Mouse (Mus musculus): ENCODE measurements around the gene Csf3. TPM values are rescaled to one million over a fixed set of nuclear protein-coding genes. Genes with fewer than 3 reads are reported as not detected.
A peak's percentile ranks its signal among the peaks of the same experiment; 100 is the strongest.

Csf3 gene
- total and polyA plus RNA-seq, 2 experiments from 2014 or later, result not detected

DNA sequence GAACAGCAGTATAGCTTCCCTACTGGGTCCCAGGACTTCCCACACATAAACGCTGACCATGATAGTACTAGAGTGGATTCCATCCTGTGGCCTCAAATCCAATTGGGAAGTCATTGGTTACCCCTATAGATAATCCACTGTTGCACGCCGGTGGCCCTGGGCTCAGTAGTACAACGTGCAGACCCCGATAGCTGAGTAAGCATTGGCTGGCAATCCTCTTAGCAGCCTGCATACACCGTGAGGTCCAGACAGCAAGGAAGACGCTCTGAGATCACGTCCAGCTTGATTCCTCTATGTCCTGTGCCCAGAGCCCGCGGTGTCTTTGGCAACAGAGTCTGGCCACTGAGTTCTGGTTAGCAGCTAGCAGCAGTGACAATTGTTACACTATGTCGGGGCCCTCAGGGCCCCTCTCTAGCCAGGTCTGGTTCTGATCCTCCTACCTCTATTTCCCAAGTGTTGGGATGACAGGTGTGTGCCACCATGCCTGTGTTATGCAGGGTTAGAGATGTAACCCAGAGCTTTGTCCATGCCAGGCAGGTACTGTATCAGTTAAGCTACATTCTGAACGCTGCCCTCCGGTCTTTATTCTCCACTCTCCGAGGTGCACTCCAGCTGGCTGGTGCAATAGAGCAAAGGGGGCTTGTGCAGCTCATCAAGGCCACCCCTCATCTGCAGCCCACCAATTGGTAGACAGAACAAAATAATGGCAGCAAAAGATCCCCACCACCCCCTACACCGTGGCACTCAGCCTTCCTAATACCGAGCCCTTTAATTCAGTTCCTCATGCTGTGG, 2.0 kb upstream of the Csf3 start:
- H3K9ac ChIP-seq (replicated peaks; ENCODE audit: low read length, poor library complexity, severe bottlenecking), result no peak overlapping the region
- TF ChIP-seq CTCF (IDR thresholded peaks at IDR 0.05), result no peak
- H3K27me3 ChIP-seq (ENCODE audit: insufficient read depth, low read length), result no peaks in the 10 kb centered on the region
- ATAC-seq (ENCODE audit: low FRiP score) (no peak), DNase-seq (ENCODE audit: low spot score) (no peak)
- no peak overlapping the region for H3K4me3 ChIP-seq (ENCODE audit: low read depth, low read length)
- 88% methylated on average over 16 of the region's 16 CpGs for WGBS
- H3K4me2 ChIP-seq (ENCODE audit: low read depth, low read length, poor library complexity, severe bottlenecking), result no peak overlapping the region
- H3K4me1 ChIP-seq (ENCODE audit: insufficient read depth, low read length), result no peaks in the 10 kb centered on the region
- no peak overlapping the region for H3K27ac ChIP-seq (ENCODE audit: low read depth, low read length)
- H3K36me3 ChIP-seq (ENCODE audit: insufficient read depth, low read length), result peaks cover 23% of the 10 kb centered on the region
- no peaks in the 10 kb centered on the region for H3K9me3 ChIP-seq (ENCODE audit: low read length)

DNA sequence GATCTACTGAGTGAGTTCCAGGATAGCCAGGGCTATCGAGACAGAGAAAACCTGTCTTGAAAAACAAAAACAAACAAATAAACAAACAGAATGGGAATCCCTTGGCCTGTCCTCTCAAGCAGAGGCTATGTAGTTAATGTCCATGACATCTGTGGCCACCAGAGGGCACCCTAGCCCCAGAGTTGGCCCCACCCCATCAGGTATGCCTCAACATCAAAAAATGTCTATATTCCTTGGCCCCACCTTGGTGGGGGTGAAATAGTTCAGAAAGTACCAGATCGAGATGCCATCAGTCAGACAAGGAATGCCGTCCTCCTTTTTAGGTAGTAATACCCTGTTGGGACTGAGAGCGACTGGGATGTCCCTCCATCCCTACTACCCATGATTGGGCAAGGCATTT, 1.2 kb upstream of the Csf3 start:
- Histone ChIP-seq H3K9me3 (ENCODE audit: low read length) (no peaks in the 10 kb centered on the region), H3K4me3 (ENCODE audit: low read depth, low read length) (no peak overlapping the region), H3K27me3 (ENCODE audit: insufficient read depth, low read length) (no peaks in the 10 kb centered on the region), H3K36me3 (ENCODE audit: insufficient read depth, low read length) (peaks cover 23% of the 10 kb centered on the region), H3K27ac (ENCODE audit: low read depth, low read length) (no peak overlapping the region), H3K9ac (replicated peaks; ENCODE audit: low read length, poor library complexity, severe bottlenecking) (no peak overlapping the region), H3K4me1 (ENCODE audit: insufficient read depth, low read length) (no peaks in the 10 kb centered on the region), H3K4me2 (ENCODE audit: low read depth, low read length, poor library complexity, severe bottlenecking) (no peak overlapping the region)
- ATAC-seq (ENCODE audit: low FRiP score), result no peak
- TF ChIP-seq CTCF (IDR thresholded peaks at IDR 0.05), result peak; percentile 88
- peak; percentile 69 for DNase-seq (ENCODE audit: low spot score)
- 40% methylated on average over 4 of the region's 4 CpGs for WGBS

DNA sequence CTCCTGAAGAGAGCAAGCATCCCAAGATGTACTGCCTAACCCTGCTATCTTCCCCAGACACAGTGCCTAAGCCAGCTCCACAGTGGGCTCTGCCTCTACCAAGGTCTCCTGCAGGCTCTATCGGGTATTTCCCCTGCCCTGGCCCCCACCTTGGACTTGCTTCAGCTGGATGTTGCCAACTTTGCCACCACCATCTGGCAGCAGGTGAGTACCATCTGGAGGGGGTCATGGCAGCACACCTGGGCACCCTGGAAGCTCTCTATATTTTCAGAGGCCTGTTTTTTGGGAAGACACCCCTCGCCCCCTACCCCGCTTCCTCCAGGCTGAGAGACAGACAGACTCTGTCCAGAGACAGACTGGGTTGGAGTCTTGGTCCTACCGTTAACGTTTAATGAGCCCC, 1.3 kb downstream of the Csf3 start:
- Histone ChIP-seq H3K27me3 (ENCODE audit: insufficient read depth, low read length) (no peaks in the 10 kb centered on the region), H3K4me3 (ENCODE audit: low read depth, low read length) (no peak overlapping the region), H3K36me3 (ENCODE audit: insufficient read depth, low read length) (peaks cover 35% of the 10 kb centered on the region), H3K27ac (ENCODE audit: low read depth, low read length) (no peak overlapping the region), H3K9ac (replicated peaks; ENCODE audit: low read length, poor library complexity, severe bottlenecking) (no peak overlapping the region), H3K4me2 (ENCODE audit: low read depth, low read length, poor library complexity, severe bottlenecking) (no peak overlapping the region), H3K9me3 (ENCODE audit: low read length) (no peaks in the 10 kb centered on the region), H3K4me1 (ENCODE audit: insufficient read depth, low read length) (no peaks in the 10 kb centered on the region)
- DNase-seq (ENCODE audit: low spot score), result no peak
- no peak for ATAC-seq (ENCODE audit: low FRiP score)
- 73% methylated on average over 5 of the region's 5 CpGs for WGBS
- no peak for TF ChIP-seq CTCF (IDR thresholded peaks at IDR 0.05)

DNA sequence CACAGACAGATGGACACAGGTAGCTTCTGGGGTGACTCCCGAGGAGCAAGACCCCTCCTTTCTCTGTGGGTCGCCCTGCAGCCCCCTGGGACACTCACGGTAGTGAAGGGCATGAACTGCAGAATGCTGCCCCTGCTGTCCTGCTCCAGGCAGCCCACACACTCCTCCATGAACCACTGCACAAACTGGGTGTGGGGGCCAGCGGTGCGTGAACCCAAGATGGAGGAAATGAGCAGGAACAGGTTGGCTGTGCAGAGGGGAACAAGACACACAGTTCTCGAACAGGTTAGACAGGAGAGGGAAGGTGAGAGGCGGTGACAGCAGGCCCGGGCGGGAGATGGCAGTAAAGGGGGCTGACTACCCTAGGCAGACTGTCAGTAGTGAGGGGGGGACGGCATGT, 4.0 kb downstream of the Csf3 start:
- H3K9me3 ChIP-seq (ENCODE audit: low read length), result no peaks in the 10 kb centered on the region
- ATAC-seq (ENCODE audit: low FRiP score) (no peak), DNase-seq (ENCODE audit: low spot score) (no peak)
- peaks cover 61% of the 10 kb centered on the region for H3K36me3 ChIP-seq (ENCODE audit: insufficient read depth, low read length)
- TF ChIP-seq CTCF (IDR thresholded peaks at IDR 0.05), result no peak
- no peak overlapping the region for H3K27ac ChIP-seq (ENCODE audit: low read depth, low read length)
- no peak overlapping the region for H3K9ac ChIP-seq (replicated peaks; ENCODE audit: low read length, poor library complexity, severe bottlenecking)
- no peaks in the 10 kb centered on the region for H3K4me1 ChIP-seq (ENCODE audit: insufficient read depth, low read length)
- 95% methylated on average over 10 of the region's 10 CpGs for WGBS
- H3K4me2 ChIP-seq (ENCODE audit: low read depth, low read length, poor library complexity, severe bottlenecking), result no peak overlapping the region
- no peak overlapping the region for H3K4me3 ChIP-seq (ENCODE audit: low read depth, low read length)
- H3K27me3 ChIP-seq (ENCODE audit: insufficient read depth, low read length), result no peaks in the 10 kb centered on the region

DNA sequence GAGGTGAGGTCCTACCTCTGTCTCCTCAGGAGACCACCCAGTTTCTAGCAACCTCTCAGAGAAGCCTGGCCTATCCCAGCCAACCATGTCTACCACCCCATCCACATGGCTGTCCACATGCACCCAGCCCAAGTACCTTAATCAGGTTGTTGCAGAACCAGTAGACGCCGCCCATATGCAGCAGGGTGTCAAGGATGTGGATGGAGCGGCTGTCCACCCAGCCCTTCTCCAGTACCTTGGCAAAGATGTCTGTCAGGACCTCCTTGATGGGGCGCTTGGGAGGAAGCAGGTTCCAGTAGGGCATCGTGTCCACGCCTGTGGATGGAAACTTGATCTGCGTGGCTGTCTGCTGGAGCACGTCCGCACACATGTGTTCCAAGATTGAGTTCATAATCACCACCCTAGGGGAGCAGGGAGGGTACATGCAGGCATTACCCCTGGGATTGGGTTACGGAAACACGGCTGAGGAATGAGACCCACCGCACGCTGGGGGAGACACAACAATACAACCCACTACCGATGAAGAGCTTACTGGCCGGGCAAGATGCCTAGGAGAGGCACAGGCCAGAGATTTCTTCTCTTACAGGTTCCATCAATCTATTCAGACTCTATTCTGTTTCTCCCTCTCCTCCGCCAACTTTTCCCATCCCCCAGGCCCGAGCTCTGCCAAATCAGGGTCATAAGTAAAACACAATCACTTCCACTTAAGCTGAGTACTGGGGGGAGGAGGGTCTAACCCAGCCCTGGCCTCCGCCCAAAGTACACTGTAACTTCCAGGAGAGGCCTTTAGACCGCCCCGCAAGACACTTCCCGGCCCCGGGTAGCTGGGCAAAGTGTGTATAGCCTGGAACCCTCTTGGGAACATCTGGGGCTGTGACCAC, 6.6 kb downstream of the Csf3 start:
- TF ChIP-seq CTCF (IDR thresholded peaks at IDR 0.05), result no peak
- H3K9ac ChIP-seq (replicated peaks; ENCODE audit: low read length, poor library complexity, severe bottlenecking), result no peak overlapping the region
- peaks cover 69% of the 10 kb centered on the region for H3K36me3 ChIP-seq (ENCODE audit: insufficient read depth, low read length)
- DNase-seq (ENCODE audit: low spot score) (peak; percentile 38), ATAC-seq (ENCODE audit: low FRiP score) (no peak)
- 81% methylated on average over 22 of the region's 22 CpGs for WGBS
- H3K4me1 ChIP-seq (ENCODE audit: insufficient read depth, low read length), result no peaks in the 10 kb centered on the region
- no peak overlapping the region for H3K4me2 ChIP-seq (ENCODE audit: low read depth, low read length, poor library complexity, severe bottlenecking)
- H3K9me3 ChIP-seq (ENCODE audit: low read length), result no peaks in the 10 kb centered on the region
- H3K27ac ChIP-seq (ENCODE audit: low read depth, low read length), result no peak overlapping the region
- H3K4me3 ChIP-seq (ENCODE audit: low read depth, low read length), result no peak overlapping the region
- H3K27me3 ChIP-seq (ENCODE audit: insufficient read depth, low read length), result no peaks in the 10 kb centered on the region
